Mouse (Mus musculus): Measurements from ENCODE around the gene Sstr5. TPM values are rescaled to one million over a fixed set of nuclear protein-coding genes. Genes with fewer than 3 reads are reported as not detected.

The Sstr5 gene
- polyA plus RNA-seq (2015; fragmentation: Nextera tagmentation; extraction: Ambion mirVana), result 0.32 and 0.44 TPM in 2 replicates

- no peaks in the 10 kb centered on the region for H3K9me3 ChIP-seq (ENCODE audit: control insufficient read depth, low read length)
- H3K9ac ChIP-seq (replicated peaks; ENCODE audit: low read depth, low read length), result peak within 1 kb of the TSS; percentile 57
- WGBS, result under 1% methylated on average over 21 of the region's 28 CpGs
- peaks cover 6% of the 10 kb centered on the region for H3K4me1 ChIP-seq (replicated peaks; ENCODE audit: control insufficient read depth, insufficient read depth, low read length)
- no peak; the same call in 1 of the 2 replicates for ATAC-seq
- peak within 1 kb of the TSS; percentile 36 for H3K4me3 ChIP-seq (replicated peaks; ENCODE audit: low read length)
- peaks cover 33% of the 10 kb centered on the region for H3K27me3 ChIP-seq (replicated peaks; ENCODE audit: control insufficient read depth, insufficient read depth, low read length)
- peak within 1 kb of the TSS; percentile 51 for H3K4me2 ChIP-seq (ENCODE audit: low read length)
- no peak within 1 kb of the TSS for H3K27ac ChIP-seq (ENCODE audit: low read length)
- H3K36me3 ChIP-seq (ENCODE audit: control insufficient read depth, insufficient read depth), result no peaks in the 10 kb centered on the region
These were observed at the start of gene Sstr5 for GRCm38 (mm10) chr17:25497013-25497412. TSS of gene Sstr5 (minus strand) at chr17:25497288.

GRCm38 (mm10) chr17:25541768-25542167 lies 44.7 kb upstream of the Sstr5 start:
- H3K4me1 ChIP-seq (replicated peaks; ENCODE audit: control insufficient read depth, insufficient read depth, low read length), result peaks cover 12% of the 10 kb centered on the region
- H3K27ac ChIP-seq (ENCODE audit: low read length), result no peak overlapping the region
- no peak for ATAC-seq
- no peaks in the 10 kb centered on the region for H3K27me3 ChIP-seq (replicated peaks; ENCODE audit: control insufficient read depth, insufficient read depth, low read length)
- no peak overlapping the region for H3K4me2 ChIP-seq (ENCODE audit: low read length)
- H3K9me3 ChIP-seq (ENCODE audit: control insufficient read depth, low read length), result no peaks in the 10 kb centered on the region
- H3K36me3 ChIP-seq (ENCODE audit: control insufficient read depth, insufficient read depth), result no peaks in the 10 kb centered on the region
- no peak overlapping the region for H3K4me3 ChIP-seq (replicated peaks; ENCODE audit: low read length)
- H3K9ac ChIP-seq (replicated peaks; ENCODE audit: low read depth, low read length), result no peak overlapping the region
- WGBS, result 94% methylated on average over 4 of the region's 4 CpGs

- WGBS, result 86% methylated on average over 5 of the region's 5 CpGs
- no peak overlapping the region for H3K27ac ChIP-seq (ENCODE audit: low read length)
- no peak overlapping the region for H3K9ac ChIP-seq (replicated peaks; ENCODE audit: low read depth, low read length)
- no peak overlapping the region for H3K4me2 ChIP-seq (ENCODE audit: low read length)
- H3K9me3 ChIP-seq (ENCODE audit: control insufficient read depth, low read length), result no peaks in the 10 kb centered on the region
- H3K4me1 ChIP-seq (replicated peaks; ENCODE audit: control insufficient read depth, insufficient read depth, low read length), result peaks cover 12% of the 10 kb centered on the region
- ATAC-seq, result no peak
- H3K36me3 ChIP-seq (ENCODE audit: control insufficient read depth, insufficient read depth), result no peaks in the 10 kb centered on the region
- H3K27me3 ChIP-seq (replicated peaks; ENCODE audit: control insufficient read depth, insufficient read depth, low read length), result no peaks in the 10 kb centered on the region
- H3K4me3 ChIP-seq (replicated peaks; ENCODE audit: low read length), result no peak overlapping the region
These were observed 43.6 kb upstream of the Sstr5 start for GRCm38 (mm10) chr17:25540731-25541130.

GRCm38 (mm10) chr17:25538945-25539875 lies 42.1 kb upstream of the Sstr5 start:
- H3K36me3 ChIP-seq (ENCODE audit: control insufficient read depth, insufficient read depth), result no peaks in the 10 kb centered on the region
- no peak overlapping the region for H3K4me3 ChIP-seq (replicated peaks; ENCODE audit: low read length)
- H3K9me3 ChIP-seq (ENCODE audit: control insufficient read depth, low read length), result no peaks in the 10 kb centered on the region
- peak overlapping the region; percentile 30 for H3K4me2 ChIP-seq (ENCODE audit: low read length)
- ATAC-seq, result peak; percentile 77
- H3K9ac ChIP-seq (replicated peaks; ENCODE audit: low read depth, low read length), result peak overlapping the region; percentile 12; the same call in 1 of the 2 replicates
- H3K27me3 ChIP-seq (replicated peaks; ENCODE audit: control insufficient read depth, insufficient read depth, low read length), result no peaks in the 10 kb centered on the region
- WGBS, result 5% methylated on average over 27 of the region's 27 CpGs
- H3K27ac ChIP-seq (ENCODE audit: low read length), result peak overlapping the region; percentile 70
- peaks cover 12% of the 10 kb centered on the region for H3K4me1 ChIP-seq (replicated peaks; ENCODE audit: control insufficient read depth, insufficient read depth, low read length)

GRCm38 (mm10) chr17:25530357-25531022 lies 33.4 kb upstream of the Sstr5 start:
- H3K9ac ChIP-seq (replicated peaks; ENCODE audit: low read depth, low read length), result no peak overlapping the region
- H3K36me3 ChIP-seq (ENCODE audit: control insufficient read depth, insufficient read depth), result no peaks in the 10 kb centered on the region
- no peak overlapping the region for H3K27ac ChIP-seq (ENCODE audit: low read length)
- ATAC-seq, result no peak; the same call in 1 of the 2 replicates
- no peak overlapping the region for H3K4me2 ChIP-seq (ENCODE audit: low read length)
- H3K9me3 ChIP-seq (ENCODE audit: control insufficient read depth, low read length), result no peaks in the 10 kb centered on the region
- H3K4me3 ChIP-seq (replicated peaks; ENCODE audit: low read length), result no peak overlapping the region
- WGBS, result 57% methylated on average over 8 of the region's 8 CpGs
- no peaks in the 10 kb centered on the region for H3K4me1 ChIP-seq (replicated peaks; ENCODE audit: control insufficient read depth, insufficient read depth, low read length)
- H3K27me3 ChIP-seq (replicated peaks; ENCODE audit: control insufficient read depth, insufficient read depth, low read length), result no peaks in the 10 kb centered on the region

- Histone ChIP-seq H3K4me3 (replicated peaks; ENCODE audit: low read length) (no peak overlapping the region), H3K9ac (replicated peaks; ENCODE audit: low read depth, low read length) (no peak overlapping the region), H3K4me1 (replicated peaks; ENCODE audit: control insufficient read depth, insufficient read depth, low read length) (peaks cover 20% of the 10 kb centered on the region), H3K4me2 (ENCODE audit: low read length) (no peak overlapping the region), H3K27me3 (replicated peaks; ENCODE audit: control insufficient read depth, insufficient read depth, low read length) (no peaks in the 10 kb centered on the region), H3K27ac (ENCODE audit: low read length) (no peak overlapping the region), H3K9me3 (ENCODE audit: control insufficient read depth, low read length) (no peaks in the 10 kb centered on the region), H3K36me3 (ENCODE audit: control insufficient read depth, insufficient read depth) (no peaks in the 10 kb centered on the region)
- ATAC-seq, result no peak
- WGBS, result 86% methylated on average over 12 of the region's 12 CpGs
These were observed 25.0 kb upstream of the Sstr5 start for GRCm38 (mm10) chr17:25522080-25522479.

GRCm38 (mm10) chr17:25520492-25520891 lies 23.4 kb upstream of the Sstr5 start:
- ATAC-seq, result peak; percentile 74

GRCm38 (mm10) chr17:25519511-25519910 lies 22.4 kb upstream of the Sstr5 start:
- 37% methylated on average over 5 of the region's 5 CpGs for WGBS
- ATAC-seq, result peak; percentile 39; the same call in 1 of the 2 replicates

More at GRCm38 (mm10) chr17:25520492-25520891, 23.4 kb upstream of the Sstr5 start:
- 0 out of 2 replicates have a peak overlapping the region, but pooled peaks have one; percentile 5 for H3K9ac ChIP-seq (replicated peaks; ENCODE audit: low read depth, low read length)
- peaks cover 20% of the 10 kb centered on the region for H3K4me1 ChIP-seq (replicated peaks; ENCODE audit: control insufficient read depth, insufficient read depth, low read length)
- no peaks in the 10 kb centered on the region for H3K36me3 ChIP-seq (ENCODE audit: control insufficient read depth, insufficient read depth)
- no peak overlapping the region for H3K4me2 ChIP-seq (ENCODE audit: low read length)
- H3K4me3 ChIP-seq (replicated peaks; ENCODE audit: low read length), result no peak overlapping the region
- H3K27ac ChIP-seq (ENCODE audit: low read length), result no peak overlapping the region
- 37% methylated on average over 9 of the region's 9 CpGs for WGBS
- no peaks in the 10 kb centered on the region for H3K27me3 ChIP-seq (replicated peaks; ENCODE audit: control insufficient read depth, insufficient read depth, low read length)
- H3K9me3 ChIP-seq (ENCODE audit: control insufficient read depth, low read length), result no peaks in the 10 kb centered on the region

GRCm38 (mm10) chr17:25518144-25518543 lies 21.1 kb upstream of the Sstr5 start:
- Histone ChIP-seq H3K27me3 (replicated peaks; ENCODE audit: control insufficient read depth, insufficient read depth, low read length) (no peaks in the 10 kb centered on the region), H3K4me1 (replicated peaks; ENCODE audit: control insufficient read depth, insufficient read depth, low read length) (peaks cover 20% of the 10 kb centered on the region), H3K36me3 (ENCODE audit: control insufficient read depth, insufficient read depth) (no peaks in the 10 kb centered on the region), H3K27ac (ENCODE audit: low read length) (peak overlapping the region; percentile 19; the same call in 1 of the 2 replicates), H3K4me2 (ENCODE audit: low read length) (no peak overlapping the region), H3K9ac (replicated peaks; ENCODE audit: low read depth, low read length) (no peak overlapping the region), H3K4me3 (replicated peaks; ENCODE audit: low read length) (no peak overlapping the region), H3K9me3 (ENCODE audit: control insufficient read depth, low read length) (0 out of 2 replicates have a peak, but pooled peaks cover 2% of the 10 kb centered on the region)
- peak; percentile 80 for ATAC-seq
- 37% methylated on average over 17 of the region's 17 CpGs for WGBS

More at GRCm38 (mm10) chr17:25519511-25519910, 22.4 kb upstream of the Sstr5 start:
- Histone ChIP-seq H3K36me3 (ENCODE audit: control insufficient read depth, insufficient read depth) (no peaks in the 10 kb centered on the region), H3K27me3 (replicated peaks; ENCODE audit: control insufficient read depth, insufficient read depth, low read length) (no peaks in the 10 kb centered on the region), H3K27ac (ENCODE audit: low read length) (no peak overlapping the region), H3K9ac (replicated peaks; ENCODE audit: low read depth, low read length) (no peak overlapping the region), H3K9me3 (ENCODE audit: control insufficient read depth, low read length) (no peaks in the 10 kb centered on the region), H3K4me2 (ENCODE audit: low read length) (no peak overlapping the region), H3K4me1 (replicated peaks; ENCODE audit: control insufficient read depth, insufficient read depth, low read length) (peaks cover 20% of the 10 kb centered on the region), H3K4me3 (replicated peaks; ENCODE audit: low read length) (no peak overlapping the region)
